Mouse (Mus musculus): Measurements from ENCODE around the gene Plch1.

Plch1 gene

DNA sequence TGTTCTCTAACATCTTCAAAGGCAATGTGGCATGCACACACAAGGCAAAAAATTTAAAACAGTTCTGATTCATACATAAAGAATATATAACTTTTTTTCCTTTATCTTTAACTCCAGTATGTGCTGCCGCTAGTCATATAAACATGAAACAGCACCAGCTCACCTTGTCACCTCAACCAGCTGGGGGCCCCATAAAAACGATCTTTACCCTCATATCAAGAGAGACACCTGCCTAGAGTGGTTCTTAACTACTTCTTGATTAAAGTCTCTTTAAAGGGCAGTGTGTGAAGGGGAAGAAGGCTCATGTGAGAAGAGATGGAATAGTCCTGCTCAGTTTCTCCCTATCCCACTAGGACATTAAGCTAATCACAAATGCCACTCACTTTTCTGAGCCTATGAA is 205.6 kb downstream of the Plch1 start:
- no peak for DNase-seq (ENCODE audit: low spot score)

DNA sequence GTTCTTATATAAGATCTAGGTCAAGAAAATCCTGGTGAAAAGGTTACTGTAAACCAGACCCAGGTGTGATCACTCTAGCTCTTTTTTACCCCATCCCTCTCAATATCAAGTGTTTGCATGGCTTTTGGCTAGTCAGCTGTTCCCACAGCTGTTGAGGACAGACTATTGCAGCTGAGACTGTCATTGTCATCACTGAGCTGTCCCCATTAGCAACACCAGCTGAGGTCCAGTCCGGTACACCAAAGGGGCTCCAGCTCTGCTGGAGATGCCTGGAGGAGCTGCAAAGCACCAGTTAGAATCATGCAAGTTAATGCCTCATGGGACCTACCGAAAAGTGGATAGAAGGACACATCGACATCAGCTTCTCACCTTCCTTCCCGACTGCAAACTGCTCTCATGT is 206.5 kb downstream of the Plch1 start:
- DNase-seq (ENCODE audit: low spot score): no peak

DNA sequence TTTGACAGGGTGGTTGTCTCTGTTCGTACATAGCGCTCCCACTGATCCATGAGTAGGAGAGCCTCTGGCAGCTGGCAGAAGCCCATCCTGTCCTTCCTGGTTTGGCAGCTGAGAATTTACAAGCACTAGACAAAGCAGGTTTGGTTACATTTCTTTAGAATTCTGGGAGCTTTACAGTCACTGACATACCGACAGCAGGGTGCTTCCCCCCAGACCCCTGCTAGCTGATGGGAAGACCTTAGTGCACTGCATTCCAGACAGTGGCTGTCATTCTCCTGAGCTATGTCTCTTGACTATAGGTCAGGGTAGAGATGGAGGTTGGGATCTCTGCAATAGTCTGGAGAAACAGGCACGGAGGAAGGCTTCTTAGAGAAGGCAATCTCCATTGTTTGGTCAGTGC is 230.5 kb downstream of the Plch1 start:
- no peak for DNase-seq (ENCODE audit: low spot score)

- DNase-seq (ENCODE audit: low spot score): no peak
These were observed 234.0 kb downstream of the Plch1 start for GRCm38 (mm10) chr3:63665307-63665706.

- no peak for DNase-seq (ENCODE audit: low spot score)
These were observed 234.6 kb downstream of the Plch1 start for GRCm38 (mm10) chr3:63664575-63665243.
